Mouse (Mus musculus): ENCODE measurements around the gene Cfap57.

DNA sequence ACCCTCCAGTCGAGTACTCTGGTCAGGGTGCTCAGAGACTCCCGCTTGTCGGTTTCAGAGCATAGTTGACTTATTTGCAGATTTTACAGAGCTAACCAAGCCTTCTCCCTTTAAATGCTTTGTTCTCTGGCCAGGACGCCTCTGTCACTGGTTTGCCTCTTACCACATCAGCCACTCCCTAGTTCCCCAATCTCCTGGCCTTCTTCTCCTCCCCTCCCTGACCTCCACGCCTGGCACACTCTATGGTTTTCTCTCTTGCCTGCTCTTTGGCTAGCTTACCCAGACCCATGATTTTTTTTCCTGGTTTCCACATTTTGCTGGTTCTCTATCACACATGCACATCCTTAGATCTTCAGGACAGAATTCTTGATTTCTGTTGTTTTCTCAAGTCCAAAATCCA, 102.4 kb downstream of the Cfap57 start:
- no peak for TF ChIP-seq GATA1 (IDR thresholded peaks at IDR 0.05; ENCODE audit: borderline replicate concordance, low read length)
- no peak for TF ChIP-seq TAL1 (conservative IDR thresholded peaks at IDR 0.05; ENCODE audit: low read depth, low read length)
- TF ChIP-seq CTCF (IDR thresholded peaks at IDR 0.05; ENCODE audit: low read depth, low read length) = no peak
- no peak for TF ChIP-seq POLR2AphosphoS5 (IDR thresholded peaks at IDR 0.05; ENCODE audit: insufficient replicate concordance, low read depth, low read length)
